In the genomic region with DNA sequence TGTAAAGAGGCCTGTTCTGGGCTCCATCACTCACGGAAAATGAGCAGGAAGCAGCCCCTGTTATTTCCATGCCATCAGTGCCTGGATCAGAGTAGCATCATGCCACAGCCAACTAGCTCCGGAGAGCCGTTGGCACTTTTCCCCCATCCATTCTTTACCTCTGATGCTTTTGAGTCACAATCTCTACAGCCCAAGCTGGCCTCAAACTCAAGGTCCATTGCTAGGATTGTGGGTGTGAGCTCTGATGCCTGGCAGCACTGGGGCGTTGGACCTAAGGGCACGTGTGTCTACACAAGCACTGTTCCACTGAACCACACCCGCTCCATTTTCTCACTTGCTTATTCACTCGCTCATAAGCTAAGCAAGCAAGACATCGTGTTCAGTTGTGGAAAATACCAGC, we compare ENCODE assay signal across 19 mouse cellular contexts. TPM values are rescaled to one million over a fixed set of nuclear protein-coding genes. Genes with fewer than 3 reads are reported as not detected.
"Had no signal": no experiment of that assay in that cellular context is flagged by ENCODE, and none has a peak within 500 bp of the region (broad histone marks: within the 10 kb centered on the region; RNA-seq: fewer than 3 reads in every experiment).

No protein-coding gene starts in this region.

- H3K9me3 ChIP-seq: neural tube, embryonic 12.5 days; neural tube, embryonic 15.5 days; stomach, embryonic 15.5 days had no signal

- H3K4me3 ChIP-seq: neural tube, embryonic 12.5 days; neural tube, embryonic 13.5 days; neural tube, embryonic 15.5 days; stomach, embryonic 15.5 days had no signal

- H3K27me3 ChIP-seq: neural tube, embryonic 12.5 days; neural tube, embryonic 13.5 days; neural tube, embryonic 15.5 days; stomach, embryonic 15.5 days had no signal

- DNase-seq: retina, postnatal 1 day; right cerebral cortex, adult 18-20 months; right cerebral cortex, postnatal 14 days; right cerebral cortex, postnatal 25 days; right cerebral cortex, postnatal 4 days; spleen, adult 18-20 months; thymus, adult 18-20 months; thymus, adult 2 months; thymus, postnatal 14 days; thymus, postnatal 25 days; thymus, postnatal 36 days; thymus, postnatal 4 days had no signal

- H3K9ac ChIP-seq: neural tube, embryonic 12.5 days; neural tube, embryonic 13.5 days; neural tube, embryonic 15.5 days; stomach, embryonic 15.5 days had no signal

- H3K4me1 ChIP-seq: neural tube, embryonic 12.5 days; neural tube, embryonic 13.5 days; neural tube, embryonic 15.5 days; stomach, embryonic 15.5 days had no signal

- H3K27ac ChIP-seq: neural tube, embryonic 12.5 days; neural tube, embryonic 13.5 days; neural tube, embryonic 15.5 days; stomach, embryonic 15.5 days had no signal

- H3K4me2 ChIP-seq: neural tube, embryonic 12.5 days; neural tube, embryonic 13.5 days; neural tube, embryonic 15.5 days; stomach, embryonic 15.5 days had no signal

- H3K36me3 ChIP-seq: stomach, embryonic 15.5 days had no signal

RNA-seq across cellular contexts. Expression of gene Klhl41, which starts 30.5 kb away (rescaled TPM):
- total RNA-seq: neutrophil, adult 5-6 weeks had no signal
- polyA plus RNA-seq: small intestine, adult 2 months; spleen, adult 2 months had no signal

RNA-seq across cellular contexts. Expression of gene Bbs5, which starts 53.5 kb away (rescaled TPM):
- total RNA-seq: neutrophil, adult 5-6 weeks had no signal
- polyA plus RNA-seq: small intestine, adult 2 months had no signal
